Mouse (Mus musculus): ENCODE data around the gene Dynlt1c.
"Not testable (repeated sequence)": the region's sequence is repeated elsewhere in the genome, so short reads cannot be mapped to it uniquely, and the experiment has no call there.

Dynlt1c gene

GRCm38 (mm10) chr17:6655087-6655511 is 53.6 kb downstream of the Dynlt1c start:
- DNase-seq (ENCODE audit: low read depth, low spot score), result peak; percentile 67

- DNase-seq (ENCODE audit: low read depth, low spot score), result peak; percentile 57
These were observed 54.3 kb downstream of the Dynlt1c start, which contains the start of gene Dynlt1f for GRCm38 (mm10) chr17:6655567-6656281. Gene Dynlt1f, minus strand, starts transcription at chr17:6655900.

GRCm38 (mm10) chr17:6656471-6656870 is 55.0 kb downstream of the Dynlt1c start:
- DNase-seq (ENCODE audit: low read depth, low spot score), result not testable (repeated sequence)

- DNase-seq (ENCODE audit: low read depth, low spot score), result not testable (repeated sequence)
These were observed 57.3 kb downstream of the Dynlt1c start, which contains the start of gene Sytl3 for GRCm38 (mm10) chr17:6658801-6659200. Gene Sytl3, plus strand, starts transcription at chr17:6659093.

All from ZHBTc4 (cell line).